In genomic region chr1:189727346-189727883, GRCm38 (mm10) we compare ENCODE assay signal across 8 mouse cellular contexts. TPM values are rescaled to one million over a fixed set of nuclear protein-coding genes. Genes with fewer than 3 reads are reported as not detected.
A peak's percentile ranks its signal among the peaks of the same experiment; 100 is the strongest.
DNase-seq lines count a peak whose midpoint lies in the region; ATAC-seq and TF ChIP-seq lines count a peak whose summit lies in the region.

No protein-coding gene starts in this region.

- peak overlapping the region; percentile 76 for H3K27ac ChIP-seq in layer of hippocampus, adult 2 months
- no peak overlapping the region for H3K27ac ChIP-seq in forebrain, embryonic 11.5 days (ENCODE audit: low read depth, low read length)
- H3K27ac ChIP-seq in limb, embryonic 11.5 days (replicated peaks; ENCODE audit: low read depth, low read length), result peak overlapping the region; percentile 87
- H3K27ac ChIP-seq in midbrain, embryonic 13.5 days, result no peak overlapping the region

- H3K27me3 ChIP-seq in forebrain, embryonic 11.5 days (ENCODE audit: control insufficient read depth, insufficient read depth, low read length), result peaks cover 8% of the 10 kb centered on the region
- H3K27me3 ChIP-seq in limb, embryonic 11.5 days (ENCODE audit: control insufficient read depth, insufficient read depth, low read length), result no peaks in the 10 kb centered on the region
- peaks cover 57% of the 10 kb centered on the region for H3K27me3 ChIP-seq in midbrain, embryonic 13.5 days

- intact Hi-C loops in heart, postnatal 25 days (cut with DNase I), result loop anchor here (5.0 kb wide), 1 partner anchor 140 kb away; no protein-coding TSS in a partner anchor

- H3K4me1 ChIP-seq in forebrain, embryonic 11.5 days (replicated peaks; ENCODE audit: control insufficient read depth, insufficient read depth, low read length), result peaks cover 7% of the 10 kb centered on the region
- H3K4me1 ChIP-seq in limb, embryonic 11.5 days (ENCODE audit: control insufficient read depth, insufficient read depth, low read length), result peaks cover 6% of the 10 kb centered on the region
- peaks cover 30% of the 10 kb centered on the region for H3K4me1 ChIP-seq in midbrain, embryonic 13.5 days (replicated peaks)

- H3K36me3 ChIP-seq in forebrain, embryonic 11.5 days (ENCODE audit: control insufficient read depth, insufficient read depth, low read length), result no peaks in the 10 kb centered on the region
- no peaks in the 10 kb centered on the region for H3K36me3 ChIP-seq in limb, embryonic 11.5 days (ENCODE audit: control insufficient read depth, insufficient read depth, low read length)
- H3K36me3 ChIP-seq in midbrain, embryonic 13.5 days, result no peaks in the 10 kb centered on the region

- peak overlapping the region; percentile 92 for H3K4me2 ChIP-seq in forebrain, embryonic 11.5 days (ENCODE audit: low read depth, low read length, severe bottlenecking)
- peak overlapping the region; percentile 79 for H3K4me2 ChIP-seq in limb, embryonic 11.5 days (ENCODE audit: low read depth, severe bottlenecking)
- peak overlapping the region; percentile 99 for H3K4me2 ChIP-seq in midbrain, embryonic 13.5 days (replicated peaks)

- TF ChIP-seq CTCF in layer of hippocampus, adult 2 months (conservative IDR thresholded peaks at IDR 0.05), result no peak

- H3K9ac ChIP-seq in forebrain, embryonic 11.5 days (ENCODE audit: low read length), result peak overlapping the region; percentile 68
- H3K9ac ChIP-seq in limb, embryonic 11.5 days (ENCODE audit: low read length), result peak overlapping the region; percentile 79
- H3K9ac ChIP-seq in midbrain, embryonic 13.5 days (replicated peaks), result peak overlapping the region; percentile 58

- H3K4me3 ChIP-seq in layer of hippocampus, adult 2 months, result peak overlapping the region; percentile 63
- peak overlapping the region; percentile 63 for H3K4me3 ChIP-seq in forebrain, embryonic 11.5 days (ENCODE audit: low read depth, low read length)
- H3K4me3 ChIP-seq in limb, embryonic 11.5 days (ENCODE audit: low read depth, low read length), result peak overlapping the region; percentile 84
- peak overlapping the region; percentile 57 for H3K4me3 ChIP-seq in midbrain, embryonic 13.5 days (replicated peaks)

- ATAC-seq in forebrain, embryonic 11.5 days (replicated peaks; ENCODE audit: low FRiP score), result peak; percentile 62
- ATAC-seq in limb, embryonic 11.5 days (ENCODE audit: insufficient number of reproducible peaks, low FRiP score, low TSS enrichment, low read depth), result peak; percentile 44; the same call in 1 of the 2 replicates
- ATAC-seq in midbrain, embryonic 13.5 days, result peak; percentile 52

- 2% methylated on average over 22 of the region's 22 CpGs for WGBS in forebrain, embryonic 11.5 days
- 1% methylated on average over 22 of the region's 22 CpGs for WGBS in limb, embryonic 11.5 days
- 1% methylated on average over 22 of the region's 22 CpGs for WGBS in midbrain, embryonic 13.5 days

- DNase-seq in layer of hippocampus, adult 2 months (ENCODE audit: low spot score in 2 of 2), result no peak
- DNase-seq in layer of hippocampus, postnatal 14 days (ENCODE audit: low spot score in 2 of 2), result no peak
- DNase-seq in forebrain, embryonic 11.5 days (ENCODE audit: low spot score), result peak; percentile 76
- peak; percentile 70 for DNase-seq in heart, postnatal 25 days (ENCODE audit: low spot score)
- DNase-seq in limb, embryonic 11.5 days (ENCODE audit: low spot score), result peak; percentile 83
- peak; percentile 37 for DNase-seq in thymus, postnatal 14 days
- DNase-seq in cerebellum, adult 11 months, result no peak

- H3K9me3 ChIP-seq in forebrain, embryonic 11.5 days (ENCODE audit: control insufficient read depth, low read length), result no peaks in the 10 kb centered on the region
- no peaks in the 10 kb centered on the region for H3K9me3 ChIP-seq in limb, embryonic 11.5 days (ENCODE audit: control insufficient read depth, low read length)
- H3K9me3 ChIP-seq in midbrain, embryonic 13.5 days, result no peaks in the 10 kb centered on the region

RNA-seq across cellular contexts. Expression of gene Ptpn14, which starts 0.7 kb away (rescaled TPM):
- 10 to 100 TPM; 14.5 to 14.8 TPM for total RNA-seq in layer of hippocampus, adult 2 months (2021)
- total RNA-seq in layer of hippocampus, postnatal 14 days (2021), result 10 to 100 TPM; 12.0 to 15.7 TPM
- polyA plus RNA-seq in forebrain, embryonic 11.5 days (2014; fragmentation: Nextera tagmentation; extraction: Ambion mirVana), result 4.5 and 5.1 TPM in 2 replicates
- total RNA-seq in heart, postnatal 25 days (2021), result 10 to 100 TPM; 29.4 to 30.9 TPM
- 8.8 and 9.5 TPM in 2 replicates for polyA plus RNA-seq in limb, embryonic 11.5 days (2014; fragmentation: Nextera tagmentation; extraction: Ambion mirVana)
- polyA plus RNA-seq in midbrain, embryonic 13.5 days (2015; fragmentation: Nextera tagmentation; extraction: Ambion mirVana), result 1.5 and 2.3 TPM in 2 replicates

RNA-seq across cellular contexts. Expression of gene Cenpf, which starts 39.5 kb away (rescaled TPM):
- total RNA-seq in layer of hippocampus, adult 2 months (2021), result 1 to 10 TPM; 1.1 to 1.4 TPM
- 1 to 10 TPM; 3.0 to 4.0 TPM for total RNA-seq in layer of hippocampus, postnatal 14 days (2021)
- polyA plus RNA-seq in forebrain, embryonic 11.5 days (2014; fragmentation: Nextera tagmentation; extraction: Ambion mirVana), result 127 and 150 TPM in 2 replicates
- 1 to 10 TPM; 2.5 to 5.2 TPM for total RNA-seq in heart, postnatal 25 days (2021)
- polyA plus RNA-seq in limb, embryonic 11.5 days (2014; fragmentation: Nextera tagmentation; extraction: Ambion mirVana), result 96.7 and 103 TPM in 2 replicates
- polyA plus RNA-seq in midbrain, embryonic 13.5 days (2015; fragmentation: Nextera tagmentation; extraction: Ambion mirVana), result 51.8 and 58.9 TPM in 2 replicates

Comparison
In these comparisons a context has a peak if more than half of its experiments do, and no peak if none do; other contexts are left out.
1. DNase-seq: peak in forebrain, embryonic 11.5 days (single experiment), heart, postnatal 25 days (single experiment), limb, embryonic 11.5 days (single experiment) and thymus, postnatal 14 days (single experiment); none in layer of hippocampus, adult 2 months (0 of 2), layer of hippocampus, postnatal 14 days (0 of 2) and cerebellum, adult 11 months (single experiment).
2. H3K27ac ChIP-seq: peak in layer of hippocampus, adult 2 months (single experiment) and limb, embryonic 11.5 days (single experiment); none in forebrain, embryonic 11.5 days (single experiment) and midbrain, embryonic 13.5 days (single experiment).
3. Peak in every context shown above with its lines, with median percentiles within 50 percentile points of each other: H3K4me3 ChIP-seq, ATAC-seq, H3K4me2 ChIP-seq and H3K9ac ChIP-seq.